Mouse (Mus musculus) thymus, postnatal 25 days (tissue): ENCODE measurements around the gene Gm20388.

ENCODE experiments used
- DNase-seq: peaks from one replicate; pipeline ENCODE4 v3.0.0; 2022

Gm20388 gene

GRCm38 (mm10) chr8:121769621-121770020 is 1859.0 kb downstream of the Gm20388 start:
- DNase-seq: no peak

GRCm38 (mm10) chr8:121770845-121771752 is 1860.5 kb downstream of the Gm20388 start:
- no peak for DNase-seq

- DNase-seq: no peak
Measured at GRCm38 (mm10) chr8:121773876-121774275, 1863.2 kb downstream of the Gm20388 start.

- DNase-seq: no peak
Measured at GRCm38 (mm10) chr8:121782493-121782892, 1871.9 kb downstream of the Gm20388 start.

GRCm38 (mm10) chr8:121786542-121786941 is 1875.9 kb downstream of the Gm20388 start:
- DNase-seq: no peak

- DNase-seq: no peak
Measured at GRCm38 (mm10) chr8:121788786-121789185, 1878.1 kb downstream of the Gm20388 start.

GRCm38 (mm10) chr8:121792159-121792558 is 1881.5 kb downstream of the Gm20388 start:
- no peak for DNase-seq

- DNase-seq: no peak
Measured at GRCm38 (mm10) chr8:121792627-121793026, 1882.0 kb downstream of the Gm20388 start.

- DNase-seq: no peak
Measured at GRCm38 (mm10) chr8:121794151-121794550, 1883.5 kb downstream of the Gm20388 start.

- DNase-seq: no peak
Measured at GRCm38 (mm10) chr8:121795461-121795860, 1884.8 kb downstream of the Gm20388 start.

GRCm38 (mm10) chr8:121796406-121796805 is 1885.8 kb downstream of the Gm20388 start:
- DNase-seq: no peak

GRCm38 (mm10) chr8:121798401-121798800 is 1887.8 kb downstream of the Gm20388 start:
- no peak for DNase-seq

- no peak for DNase-seq
Measured at GRCm38 (mm10) chr8:121804829-121805228, 1894.2 kb downstream of the Gm20388 start.

- no peak for DNase-seq
Measured at GRCm38 (mm10) chr8:121806126-121806525, 1895.5 kb downstream of the Gm20388 start.

- no peak for DNase-seq
Measured at GRCm38 (mm10) chr8:121808032-121808431, 1897.4 kb downstream of the Gm20388 start.

GRCm38 (mm10) chr8:121809524-121810155 is 1899.0 kb downstream of the Gm20388 start:
- DNase-seq: no peak

GRCm38 (mm10) chr8:121811502-121811901 is 1900.9 kb downstream of the Gm20388 start:
- DNase-seq: no peak

GRCm38 (mm10) chr8:121811931-121812570 is 1901.4 kb downstream of the Gm20388 start:
- no peak for DNase-seq

- DNase-seq: no peak
Measured at GRCm38 (mm10) chr8:121818226-121818625, 1907.6 kb downstream of the Gm20388 start.

- no peak for DNase-seq
Measured at GRCm38 (mm10) chr8:121820840-121821239, 1910.2 kb downstream of the Gm20388 start.

GRCm38 (mm10) chr8:121821320-121821719 is 1910.7 kb downstream of the Gm20388 start:
- no peak for DNase-seq

GRCm38 (mm10) chr8:121821770-121822169 is 1911.1 kb downstream of the Gm20388 start:
- DNase-seq: no peak

- no peak for DNase-seq
Measured at GRCm38 (mm10) chr8:121827726-121828125, 1917.1 kb downstream of the Gm20388 start.
